Mouse (Mus musculus) layer of hippocampus, postnatal 25 days (tissue): ENCODE results near the gene Plcb2. TPM values are rescaled to one million over a fixed set of nuclear protein-coding genes. Genes with fewer than 3 reads are reported as not detected.
A peak's percentile ranks its signal among the peaks of the same experiment; 100 is the strongest.

Experiments used
- DNase-seq, 2 experiments: peaks; one replicate each; pipeline ENCODE4 v3.0.0; 2022; ENCODE audit warnings: mixed read lengths in 2 of 2, low spot score in 1 of 2; ENCODE audit errors: extremely low spot score in 1 of 2
- total RNA-seq, 2 experiments: library from RNA; stranded (reverse); gene quantifications; 2 replicates each; pipeline ENCODE4 v1.2.3; 2021

The Plcb2 gene
- total RNA-seq = 1 to 10 TPM; 2.0 to 2.4 TPM

DNA sequence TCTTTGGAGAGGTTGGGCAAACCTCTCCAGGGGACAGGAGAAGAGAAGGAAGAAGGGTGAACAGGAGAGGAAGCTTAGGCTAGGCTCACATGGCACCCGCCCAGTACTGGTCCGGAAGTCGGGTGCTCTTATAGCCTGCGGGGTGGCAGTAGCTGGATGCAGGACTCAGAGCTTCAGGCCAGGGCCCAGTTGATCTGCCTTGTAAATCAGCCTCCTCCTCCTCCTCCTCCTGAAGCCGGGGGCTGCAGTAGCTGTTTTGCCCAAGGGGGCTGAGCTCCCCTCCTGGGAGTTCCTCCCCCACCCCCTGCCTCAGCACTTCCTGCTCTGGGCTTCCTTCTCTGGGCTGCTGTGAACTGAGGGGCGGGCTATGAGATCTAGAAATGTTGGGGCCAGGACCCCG, at the start of gene Plcb2:
Plcb2 (minus strand) TSS at position 102 of the 400 bp plus-strand sequence.
- DNase-seq = no peak

DNA sequence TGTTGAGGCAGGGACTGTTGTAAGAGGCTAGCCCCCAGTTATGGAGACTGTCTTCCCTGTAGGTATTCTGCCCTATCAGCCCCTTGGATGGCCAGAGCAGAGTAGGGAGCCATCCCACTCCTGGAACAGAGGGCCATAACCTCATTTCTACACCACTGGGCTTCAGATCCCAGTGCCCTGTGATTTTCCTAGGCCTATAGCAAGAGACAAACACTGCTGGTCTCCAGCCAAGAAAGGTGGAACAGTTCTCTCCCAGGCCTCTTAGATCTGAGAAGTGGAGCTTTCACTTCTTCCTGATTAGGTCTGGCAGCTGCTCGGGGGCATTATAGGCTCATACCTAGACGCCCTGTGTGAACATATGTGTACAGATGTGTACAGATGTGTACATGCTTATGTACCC, 48.1 kb upstream of the Plcb2 start:
- DNase-seq = no peak

DNA sequence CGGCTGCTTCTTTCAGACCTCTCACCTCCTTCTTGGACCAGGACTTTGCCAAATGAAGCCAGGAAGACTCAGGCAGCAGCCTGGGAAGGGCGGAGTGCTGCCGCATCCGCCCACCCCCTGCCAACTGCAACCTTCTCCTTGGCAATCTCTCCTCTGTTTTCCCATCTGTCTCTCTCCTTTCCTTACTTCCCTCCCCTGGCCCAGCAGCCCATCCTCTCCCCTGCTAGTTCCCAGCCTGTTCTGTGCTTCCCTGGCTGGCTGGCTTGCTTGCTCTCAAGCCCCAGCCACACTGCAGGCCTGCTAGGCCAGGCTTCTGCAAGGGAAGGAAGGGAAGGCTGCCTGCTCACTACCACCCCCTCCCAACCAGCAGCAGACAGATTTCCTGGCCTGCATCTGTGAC, 47.6 kb upstream of the Plcb2 start:
- DNase-seq = peak in 1 of 2 experiments; percentile 38

DNA sequence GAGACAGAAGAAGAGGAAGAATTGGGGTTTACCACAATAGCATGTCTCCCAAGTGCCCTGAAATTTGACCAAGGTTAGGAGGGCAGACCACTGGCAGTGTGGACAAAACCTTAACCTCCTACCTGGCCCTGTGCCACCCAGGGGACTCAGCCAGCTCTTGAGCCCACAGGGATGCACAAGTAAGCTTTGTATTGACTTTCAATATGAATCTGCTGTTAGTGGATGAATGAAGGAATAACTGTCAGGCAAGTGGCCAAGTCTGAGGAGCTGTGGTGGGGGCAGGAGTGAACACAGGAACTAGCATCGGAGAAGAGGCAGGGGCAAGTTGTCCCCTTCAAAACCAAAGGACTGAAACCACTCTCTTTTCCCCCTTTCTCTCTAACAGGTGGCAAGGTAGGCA, 47.2 kb upstream of the Plcb2 start:
- DNase-seq = no peak

DNA sequence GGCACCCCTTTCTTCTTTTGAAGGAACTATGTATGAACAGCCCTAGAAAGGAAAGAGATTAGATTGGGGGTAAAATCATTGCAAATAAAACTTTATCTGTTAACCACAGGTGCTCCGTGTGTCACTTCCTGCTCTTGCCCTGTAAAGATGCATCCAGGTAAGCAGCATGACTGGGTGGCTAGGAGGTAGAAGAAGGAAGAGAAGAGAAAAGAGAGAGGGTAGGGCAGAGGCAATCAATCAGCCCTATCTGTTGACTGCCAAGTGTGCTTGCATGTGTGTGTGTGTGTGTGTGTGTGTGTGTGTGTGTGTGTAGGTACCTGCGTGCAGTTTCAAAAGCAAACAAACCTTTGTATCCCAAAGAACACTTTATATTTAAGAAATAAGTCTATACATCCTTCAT, 46.3 kb upstream of the Plcb2 start:
- DNase-seq = no peak

DNA sequence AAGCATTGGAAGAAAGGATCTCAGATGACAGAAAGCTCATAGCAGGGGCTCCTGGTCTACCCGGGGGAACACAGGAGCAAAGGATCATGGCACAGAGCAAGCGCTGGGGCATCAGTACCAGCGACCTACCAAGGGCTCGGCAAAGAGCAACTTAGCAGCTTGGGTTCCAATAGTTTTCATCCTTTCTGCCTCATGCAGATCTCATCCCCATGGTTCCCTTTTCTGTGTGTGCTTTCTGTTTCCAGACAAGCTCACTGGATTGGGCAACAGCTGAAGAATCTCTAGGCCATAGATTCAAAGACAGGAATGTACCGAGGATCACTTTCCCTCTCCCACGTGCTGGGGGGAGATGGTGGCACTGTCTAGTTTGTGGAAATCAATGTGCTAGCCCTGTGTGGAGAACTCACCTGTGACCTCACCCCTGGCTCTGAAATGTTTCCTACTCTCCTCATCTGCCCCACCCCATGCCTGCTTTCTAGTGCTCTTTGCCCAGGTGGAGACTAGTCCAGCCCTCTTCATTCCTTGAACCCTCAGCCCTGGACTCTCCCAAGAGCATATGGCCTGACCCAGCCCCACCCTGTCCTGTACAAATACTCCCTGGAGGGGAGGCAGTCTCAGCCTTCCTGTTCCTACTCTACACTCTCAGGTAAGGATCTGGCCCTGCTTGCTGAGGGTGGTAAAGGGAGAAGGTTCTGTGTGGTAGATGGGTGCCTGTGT, 44.1 kb upstream of the Plcb2 start, which contains the start of gene Phgr1:
Phgr1 (plus strand) TSS at position 612 of the 717 bp plus-strand sequence.
- DNase-seq = no peak

DNA sequence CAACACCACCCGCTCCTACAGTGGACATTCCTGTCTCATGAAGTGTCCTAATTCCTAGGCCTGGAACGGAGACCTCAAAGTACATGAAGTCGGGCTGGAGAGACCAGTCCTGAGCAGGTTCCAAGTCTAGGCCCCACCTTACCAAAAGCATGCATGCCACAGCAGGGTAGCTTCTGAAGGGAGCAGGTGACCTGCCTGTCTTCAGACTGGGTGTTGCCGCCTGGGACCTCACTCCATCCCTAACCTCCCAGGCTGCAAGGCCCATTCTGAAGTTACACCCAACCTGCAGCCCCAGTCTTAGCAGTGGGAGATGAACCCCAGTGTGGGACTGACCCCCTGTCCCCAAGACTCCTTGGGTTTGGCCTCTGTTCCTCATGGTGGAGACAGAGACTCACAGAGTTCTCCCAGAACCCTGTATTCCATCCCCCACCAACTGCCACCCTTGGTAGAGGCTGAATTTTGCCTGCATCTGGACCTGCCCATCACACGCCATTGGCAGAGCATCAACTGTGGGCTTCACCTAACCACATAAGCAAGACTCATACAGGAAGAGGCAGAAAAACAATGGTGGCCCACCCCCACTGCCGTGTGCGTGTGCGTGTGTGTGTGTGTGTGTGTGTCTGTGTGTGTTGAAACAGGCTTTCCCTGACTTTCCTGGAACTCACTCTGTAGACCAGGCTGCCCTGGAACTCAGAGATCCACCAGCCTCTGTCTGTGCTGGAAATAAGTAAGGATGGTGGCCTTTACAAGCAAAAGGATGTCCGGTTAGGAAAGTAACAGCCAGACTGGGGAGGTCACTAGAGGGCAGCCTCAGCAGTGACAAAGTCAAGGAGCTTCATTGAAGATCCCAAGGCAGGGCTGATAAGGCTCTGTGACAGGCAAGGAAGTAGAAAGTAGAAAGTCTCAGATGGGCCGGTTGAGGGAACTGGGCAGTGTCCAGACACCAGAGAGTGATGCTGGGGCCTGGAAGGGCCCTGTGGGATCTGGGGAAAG, 38.1 kb upstream of the Plcb2 start:
- DNase-seq = no peak

DNA sequence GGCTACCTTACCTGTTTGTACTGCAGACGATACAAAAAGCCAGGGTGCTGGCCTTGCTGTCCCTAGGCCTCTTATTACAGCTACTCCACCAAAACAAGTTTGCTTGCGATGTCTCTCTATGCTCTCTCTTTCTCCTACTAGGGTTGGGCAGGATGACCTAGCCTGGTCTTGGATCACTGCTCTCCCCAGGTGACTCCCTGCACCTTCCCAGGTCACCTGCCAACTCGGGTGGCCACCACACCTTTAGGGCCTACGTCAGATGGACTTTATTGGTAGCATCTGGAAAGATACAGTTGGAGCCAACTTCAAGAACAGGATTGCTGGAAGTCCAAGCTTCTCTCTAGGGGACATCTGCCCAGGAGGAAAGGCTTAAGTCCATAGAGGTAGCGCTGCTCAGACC, 36.6 kb upstream of the Plcb2 start:
- DNase-seq = no peak

DNA sequence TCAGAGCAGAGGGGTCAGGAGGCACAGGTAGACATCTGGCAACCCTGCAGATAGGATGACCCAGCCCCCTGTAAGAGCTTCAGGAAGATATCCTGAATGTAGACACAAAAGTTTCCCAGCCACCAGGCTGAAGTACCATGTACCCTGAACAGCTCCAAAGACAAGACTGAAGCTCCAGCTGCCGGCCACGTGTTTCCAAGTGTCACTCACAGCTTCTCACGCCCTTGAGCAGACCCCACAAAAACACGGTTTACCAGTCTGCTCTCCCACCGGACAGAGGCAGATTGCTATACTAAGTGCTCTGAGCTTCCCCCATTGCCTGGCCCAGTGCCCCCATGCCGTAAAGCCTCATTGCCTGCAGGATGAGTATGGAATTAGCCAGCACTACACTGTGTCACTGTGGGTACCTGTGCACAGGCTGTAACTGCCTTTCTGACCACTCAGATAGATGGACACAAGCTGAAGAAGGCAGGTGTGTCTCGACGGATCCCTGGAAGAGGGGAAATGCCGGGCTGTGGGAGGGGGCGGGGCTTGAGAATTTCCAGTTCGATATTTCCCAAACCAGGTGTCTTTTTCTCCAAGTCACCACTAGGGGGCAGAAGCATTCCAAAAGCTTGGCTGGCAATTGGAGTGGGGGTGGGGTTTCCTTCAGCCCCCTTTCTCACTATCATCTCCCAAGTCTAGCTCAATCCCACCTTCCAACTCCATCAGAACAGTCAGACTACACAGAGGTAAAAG, 36.0 kb upstream of the Plcb2 start:
- no peak for DNase-seq

DNA sequence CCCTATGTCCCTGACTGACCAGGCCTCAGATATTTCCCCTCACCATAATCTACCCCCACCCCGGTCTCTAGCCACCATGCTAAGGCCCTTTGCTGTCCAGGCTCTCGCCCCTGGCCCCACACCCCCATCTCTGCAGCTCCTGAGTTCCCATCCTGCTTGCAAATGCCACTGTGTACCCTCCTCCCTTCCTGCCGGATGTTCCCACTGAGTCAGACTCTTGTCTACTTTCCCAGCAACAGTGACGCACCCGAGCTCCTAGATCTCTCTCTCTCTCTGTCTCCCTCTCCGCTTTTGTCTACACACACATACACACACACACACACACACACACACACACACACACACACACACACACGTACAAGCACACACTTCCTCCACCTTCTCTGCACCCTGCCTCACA, 35.2 kb upstream of the Plcb2 start:
- peak in 1 of 2 experiments; percentile 29 for DNase-seq

DNA sequence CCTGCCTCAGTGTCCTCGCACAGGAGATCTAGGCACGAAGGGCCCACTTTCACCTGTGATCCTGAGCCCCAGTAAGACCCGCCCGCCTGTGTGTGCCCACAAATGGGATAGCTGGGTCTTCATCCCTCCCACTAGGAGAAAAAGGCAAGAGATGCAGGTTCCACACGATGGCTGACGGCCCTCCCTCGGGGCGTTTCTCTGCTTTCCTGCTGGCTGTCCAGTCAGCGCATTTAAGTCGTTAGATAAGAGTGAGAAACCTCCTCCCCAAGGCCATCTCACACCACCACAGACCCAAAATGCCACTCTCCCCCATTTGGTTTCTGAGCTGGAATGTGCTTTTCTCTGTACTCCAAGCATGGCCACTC, 34.5 kb upstream of the Plcb2 start:
- no peak for DNase-seq

DNA sequence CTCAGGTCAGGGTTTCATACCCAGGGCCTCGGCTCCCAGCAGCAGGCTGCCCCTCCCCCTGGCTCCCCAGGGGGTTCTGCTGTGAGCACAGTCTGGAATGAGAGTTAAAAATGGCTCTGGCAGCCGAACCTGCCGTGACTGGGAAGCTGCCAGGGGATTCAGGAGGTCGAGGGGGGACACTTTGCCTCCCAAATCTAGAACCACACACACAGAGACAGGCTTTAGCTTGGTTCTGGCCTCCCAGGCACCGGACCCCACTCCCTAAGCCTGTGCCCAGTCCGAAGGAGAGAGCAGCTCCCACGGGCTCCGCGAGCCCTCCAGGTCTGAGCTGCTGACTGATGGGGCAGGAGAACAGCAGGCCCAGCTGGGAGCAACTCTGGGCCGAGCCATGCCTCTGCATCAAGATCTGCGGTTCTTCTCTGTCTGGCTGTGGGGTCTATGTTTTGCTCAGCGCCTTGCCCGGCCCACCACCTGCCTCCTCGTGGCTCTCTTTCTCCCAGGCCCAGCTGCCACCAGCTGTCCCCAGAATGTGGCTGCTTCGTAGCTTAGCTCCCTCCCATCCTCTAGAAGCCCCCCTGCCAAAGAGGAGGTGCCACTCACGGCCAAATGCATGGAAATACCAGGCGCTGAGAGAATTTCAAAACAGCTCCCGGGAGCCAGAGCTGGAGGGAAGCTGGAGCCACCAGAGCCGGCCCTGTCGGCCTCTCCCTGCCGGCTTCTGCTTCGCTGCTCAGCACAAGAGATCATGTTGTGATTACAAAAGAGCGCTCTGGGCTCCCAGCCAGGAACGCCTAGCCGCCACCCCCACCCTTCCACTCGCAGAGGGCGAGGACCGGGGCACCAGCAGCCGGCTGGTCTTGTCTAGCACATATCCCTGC, 33.9 kb upstream of the Plcb2 start, which contains the start of gene Ccdc9b:
Ccdc9b (minus strand) TSS at position 756 of the 878 bp plus-strand sequence.
- DNase-seq = peak; percentile 75 to 80

DNA sequence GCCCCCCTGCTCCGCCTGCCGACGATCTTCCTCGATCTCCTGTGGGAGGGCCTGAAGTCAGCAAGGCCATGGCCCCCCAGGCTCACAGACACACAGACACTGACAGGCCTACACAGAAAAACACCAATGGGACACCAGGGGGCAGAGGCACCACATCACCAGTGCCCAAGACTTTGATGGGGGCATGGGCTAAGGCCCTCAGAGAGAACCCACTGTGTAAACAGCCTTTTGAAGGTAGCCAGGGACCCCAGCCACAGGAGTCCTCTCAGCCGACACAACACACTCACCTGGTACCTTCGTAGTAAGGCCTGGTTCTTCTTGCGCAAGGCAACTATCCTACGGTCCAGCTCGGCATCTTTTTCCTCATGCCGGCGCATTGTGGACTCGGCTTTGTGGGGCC, 33.1 kb upstream of the Plcb2 start:
- DNase-seq = no peak

DNA sequence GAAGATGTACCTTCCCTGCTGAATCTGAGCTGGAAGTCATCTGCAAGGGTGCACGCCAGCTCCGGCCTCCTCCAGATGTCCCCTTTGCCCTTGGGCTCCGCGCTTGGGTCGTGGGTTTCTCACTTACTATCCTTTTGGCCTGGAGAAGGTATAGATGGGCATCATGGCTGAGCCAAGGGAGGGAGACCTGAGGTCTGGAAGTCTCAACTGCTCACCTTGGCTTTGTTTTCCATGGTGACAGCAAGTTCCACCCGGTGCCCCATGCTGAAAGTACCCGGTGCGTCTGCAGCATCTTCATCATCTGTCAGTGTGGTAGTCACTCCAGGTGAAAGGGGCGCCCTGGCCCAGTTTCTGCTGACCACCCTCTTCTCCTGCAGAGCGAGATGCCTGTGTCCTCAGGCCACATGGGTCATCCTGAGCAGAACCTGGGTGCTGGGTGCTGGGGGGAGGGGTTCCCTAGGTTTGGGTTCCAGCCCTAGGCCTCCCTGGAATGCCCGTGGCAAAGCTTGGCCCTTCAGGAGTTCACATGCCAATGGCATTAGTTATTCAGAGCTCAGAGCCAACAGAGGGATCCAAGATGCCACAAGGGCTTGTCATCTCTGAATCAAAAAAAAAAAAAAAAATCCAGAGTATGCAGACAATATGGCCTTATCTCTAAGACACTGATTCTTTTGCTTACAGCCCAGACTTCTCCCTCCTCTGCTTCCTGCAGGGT, 32.2 kb upstream of the Plcb2 start:
- no peak for DNase-seq

DNA sequence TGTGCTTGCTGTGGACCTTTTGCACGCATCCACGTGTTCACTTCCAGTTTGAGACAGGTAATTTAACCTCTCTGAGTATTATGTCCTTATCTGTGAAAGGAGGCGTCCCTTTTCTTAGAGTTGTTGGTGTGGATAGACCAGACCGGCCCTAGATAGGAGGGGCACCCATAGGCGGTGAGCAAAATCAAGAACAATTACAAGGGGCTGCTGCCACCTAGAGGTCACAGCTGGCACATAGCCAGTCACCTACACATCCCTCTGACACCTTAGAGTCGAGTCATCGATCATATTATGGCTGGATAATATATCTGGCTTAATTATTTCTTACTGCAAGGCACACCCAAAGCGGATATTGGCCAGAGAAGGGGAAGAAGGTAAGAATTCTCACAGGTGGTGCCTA, 31.6 kb upstream of the Plcb2 start:
- peak in 1 of 2 experiments; percentile 54 for DNase-seq

DNA sequence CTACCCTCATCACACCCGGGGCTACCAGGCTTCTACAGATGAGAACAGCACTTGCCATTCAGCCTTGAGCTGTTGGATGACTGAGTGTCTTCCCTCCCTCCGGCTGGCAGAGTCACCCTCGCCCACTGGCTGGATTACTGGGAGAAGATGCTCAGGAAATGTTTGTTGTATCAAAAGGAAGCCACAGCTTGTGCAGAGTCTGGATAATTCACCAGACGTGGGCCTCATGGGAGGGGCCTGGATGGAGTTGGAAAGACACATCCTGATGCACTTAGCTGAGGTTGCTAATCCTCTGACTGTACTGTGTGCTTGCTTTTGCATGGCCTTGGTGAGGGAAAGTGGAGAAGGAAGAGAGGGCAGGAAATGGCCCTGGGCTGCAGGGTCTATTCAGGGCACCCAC, 27.9 kb upstream of the Plcb2 start:
- DNase-seq = no peak

DNA sequence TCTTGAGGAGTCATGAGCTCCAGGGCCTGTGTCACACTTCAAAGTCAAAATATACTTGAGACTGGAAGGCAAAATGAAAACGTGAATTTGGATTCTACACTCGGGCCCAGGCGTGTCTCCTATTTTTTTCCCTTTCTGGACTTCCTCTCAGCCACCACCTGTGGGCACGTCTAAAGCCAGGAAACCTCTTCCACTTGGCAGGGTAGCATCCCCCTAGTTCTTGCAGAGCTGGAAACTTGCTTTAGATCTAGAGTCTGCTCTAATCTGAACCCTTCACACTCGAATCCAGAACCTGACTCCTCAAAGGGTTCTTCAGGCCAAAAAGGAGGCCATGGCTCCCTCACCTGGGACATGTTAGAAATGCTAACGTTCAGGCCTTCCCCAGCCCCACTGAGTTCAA, 27.2 kb upstream of the Plcb2 start:
- DNase-seq = no peak

DNA sequence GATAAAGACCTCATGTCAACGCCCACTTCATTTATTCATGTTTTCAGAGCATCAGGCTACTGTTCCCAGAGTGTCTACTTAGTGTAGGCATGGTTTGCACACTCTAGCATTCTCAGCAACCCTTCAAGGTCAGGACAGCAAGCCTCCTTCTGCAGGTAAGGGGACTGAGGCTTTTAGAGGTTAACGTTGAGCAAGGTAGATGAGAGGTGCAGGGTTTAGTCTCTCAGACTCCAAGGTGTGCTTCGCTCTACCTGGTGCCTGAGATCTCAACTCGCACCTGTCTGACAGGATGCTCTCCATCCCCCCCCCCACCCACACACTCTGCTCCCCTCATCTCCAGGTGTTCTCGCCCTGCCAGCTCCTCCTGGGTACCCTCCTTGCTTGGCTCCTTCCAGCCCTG, 25.9 kb upstream of the Plcb2 start:
- DNase-seq = no peak

DNA sequence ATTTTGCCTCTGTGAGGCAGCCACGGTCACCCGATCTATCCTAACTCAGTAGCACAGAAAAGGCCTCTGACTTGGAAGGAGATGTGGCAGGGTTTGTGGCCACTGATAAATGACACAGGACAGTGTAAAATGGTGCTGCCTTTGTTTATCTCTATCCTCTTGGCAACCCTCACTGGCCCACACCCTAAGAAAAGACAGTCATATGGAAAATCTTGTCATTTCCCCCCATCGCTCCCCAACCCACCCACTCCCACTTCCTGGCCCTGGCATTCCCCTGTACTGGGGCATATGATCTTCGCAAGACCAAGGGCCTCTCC, 24.5 kb upstream of the Plcb2 start:
- no peak for DNase-seq
